Mouse (Mus musculus) ZHBTc4 (cell line): ENCODE results near the gene Tnxb.

Source experiments
- DNase-seq: peaks from one replicate; pipeline ENCODE4 v3.0.0-alpha.2; 2011; ENCODE audit warnings: low read depth, low spot score

Gene Tnxb

GRCm38 (mm10) chr17:34670235-34670634 lies at the start of gene Tnxb:
Gene Tnxb, plus strand, starts transcription at chr17:34670535.
- DNase-seq = no peak

DNA sequence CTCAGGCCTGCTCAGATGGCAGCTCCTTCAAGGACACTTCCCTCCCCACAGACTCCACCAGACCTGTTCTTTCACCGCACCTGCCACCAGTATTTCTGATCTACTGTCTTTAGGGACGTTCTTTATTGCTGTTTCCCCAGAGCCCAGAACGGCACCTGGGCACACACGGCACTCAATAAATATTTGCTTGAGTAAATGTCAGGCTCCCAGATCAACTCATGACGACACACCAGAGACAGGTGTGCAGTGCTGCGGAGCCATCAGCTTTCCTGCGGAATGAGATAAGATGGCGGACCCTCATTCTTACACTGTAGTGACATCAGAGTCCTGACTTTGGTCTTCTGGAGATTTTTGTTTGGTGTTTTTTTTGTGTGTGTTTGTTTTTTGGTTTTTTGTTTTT lies 49.3 kb upstream of the Tnxb start:
- no peak for DNase-seq

GRCm38 (mm10) chr17:34623161-34623560 lies 47.2 kb upstream of the Tnxb start:
- DNase-seq = no peak

DNA sequence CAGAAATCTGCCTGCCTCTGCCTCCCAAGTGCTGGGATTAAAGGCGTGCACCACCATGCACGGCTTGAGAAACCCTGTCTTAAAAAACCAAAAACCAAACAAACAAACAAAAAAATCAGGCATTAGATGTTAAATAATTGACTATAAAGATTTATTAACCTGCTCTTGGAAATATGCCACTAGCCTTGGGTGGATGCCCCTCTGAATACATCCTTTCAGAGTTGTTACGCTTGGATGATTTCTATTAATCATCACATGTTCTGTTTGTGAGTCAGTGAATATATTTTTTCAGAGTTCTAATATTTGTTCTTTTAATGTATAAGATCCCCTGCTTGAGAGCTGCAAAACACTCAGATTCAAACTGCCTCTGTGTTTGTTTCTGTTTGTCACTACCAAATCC lies 45.4 kb upstream of the Tnxb start:
- no peak for DNase-seq

DNA sequence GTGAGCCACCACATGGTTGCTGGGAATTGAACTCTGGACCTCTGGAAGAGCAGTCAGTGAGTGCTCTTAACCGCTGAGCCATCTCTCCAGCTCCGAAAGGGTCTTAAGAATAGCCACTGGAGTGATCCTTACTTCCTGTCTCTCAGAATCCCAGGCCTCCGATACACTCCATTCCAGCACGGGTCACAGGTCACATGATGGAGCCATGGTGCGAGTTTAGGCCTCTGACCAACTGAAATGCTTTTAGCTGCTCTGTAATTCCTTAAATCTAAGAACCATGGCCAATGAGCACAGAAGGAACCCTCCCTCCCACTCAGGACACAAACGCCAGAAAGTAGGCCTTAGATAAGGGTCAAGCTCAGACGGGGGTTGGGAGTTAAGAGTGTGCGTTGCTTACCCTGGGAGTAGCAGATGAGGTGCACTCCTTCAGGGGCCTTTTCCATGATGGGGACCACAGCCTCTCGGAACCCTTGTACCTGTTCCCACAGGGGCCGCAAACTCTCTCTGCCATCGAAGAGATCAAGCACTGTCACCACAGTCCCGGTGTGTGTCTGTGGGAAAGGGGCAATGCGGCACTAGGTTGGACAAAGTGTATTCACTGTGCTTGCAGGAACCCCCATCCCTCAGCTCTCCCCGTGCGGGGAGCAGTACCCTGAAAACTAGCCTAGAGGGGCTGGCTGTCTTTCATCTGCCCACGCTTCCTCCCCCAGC lies 44.1 kb upstream of the Tnxb start:
- no peak for DNase-seq

- peak; percentile 55 for DNase-seq
These were observed 43.6 kb upstream of the Tnxb start for GRCm38 (mm10) chr17:34626773-34627092.

DNA sequence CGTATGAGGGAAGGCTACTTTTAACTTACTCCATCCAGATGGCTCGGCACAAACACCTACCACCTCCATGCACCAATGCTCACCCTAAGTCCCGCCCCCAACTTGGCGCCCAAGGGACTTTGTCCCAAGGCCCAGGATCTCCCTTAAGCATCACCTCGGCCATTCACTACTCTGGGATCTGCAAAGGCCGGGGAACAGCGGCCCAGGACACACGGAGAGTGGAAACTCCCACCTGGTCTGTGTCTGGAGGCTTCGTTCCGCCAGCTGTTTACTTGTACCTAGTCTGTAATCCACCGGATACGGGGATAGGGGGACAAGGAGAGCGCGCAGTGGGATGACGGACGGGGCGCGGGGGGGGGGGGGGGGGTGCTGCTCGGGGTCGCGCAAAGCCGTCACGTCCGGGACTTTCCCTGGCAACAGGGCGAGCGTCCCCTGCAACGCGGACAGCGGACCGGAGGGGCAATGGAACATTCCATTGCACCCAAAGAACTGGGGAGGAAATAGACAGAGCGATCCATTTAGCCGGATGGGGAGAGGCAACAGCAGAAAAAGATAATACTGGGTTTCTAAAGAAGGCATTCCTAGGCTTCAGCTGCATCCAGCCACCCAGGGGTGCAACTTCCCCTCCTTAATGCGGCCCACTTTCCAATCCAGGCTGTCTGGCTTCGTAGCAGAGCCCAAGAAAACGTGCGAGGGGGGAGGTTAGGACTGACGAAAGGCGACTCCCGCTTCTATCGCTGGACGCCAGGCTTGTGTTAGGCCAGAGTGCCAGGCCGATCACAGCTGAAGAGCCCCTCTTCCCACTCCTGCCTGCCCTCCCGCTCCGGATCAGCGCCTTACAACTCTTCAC lies 43.0 kb upstream of the Tnxb start:
- DNase-seq = peak; percentile 85

- no peak for DNase-seq
These were observed 42.2 kb upstream of the Tnxb start, which contains the start of gene Ppt2 for GRCm38 (mm10) chr17:34627943-34628643. Gene Ppt2, minus strand, starts transcription at chr17:34628510.

- DNase-seq = no peak
These were observed 41.7 kb upstream of the Tnxb start for GRCm38 (mm10) chr17:34628644-34628967.

DNA sequence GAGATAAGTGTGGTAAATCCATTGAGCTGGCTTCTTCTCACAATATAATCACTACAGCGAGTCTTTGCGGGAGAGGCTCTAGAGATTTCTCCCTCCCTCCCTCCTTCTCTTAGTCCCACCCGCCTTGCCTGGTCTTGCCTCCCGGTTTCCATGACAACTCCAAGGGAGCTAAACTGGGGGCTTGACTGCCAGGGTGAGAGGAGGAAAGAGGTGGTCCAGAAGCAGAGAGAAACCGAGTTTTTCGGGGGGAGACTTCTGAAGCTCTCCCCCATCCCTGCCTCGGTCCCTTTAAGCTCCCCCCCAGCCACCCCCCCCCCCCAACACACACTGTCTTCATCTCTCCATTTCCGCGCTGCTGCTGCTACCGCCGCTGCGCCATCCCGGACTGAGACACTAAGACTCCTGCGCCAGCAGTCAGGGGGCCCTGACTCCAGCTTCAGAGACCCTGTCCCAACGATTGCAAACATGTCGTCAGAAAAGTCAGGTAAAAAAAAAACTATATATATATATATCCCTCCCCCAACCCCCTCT lies 41.0 kb upstream of the Tnxb start, which contains the start of gene Prrt1:
Gene Prrt1 (plus strand): TSS at position 313 of the 531 bp plus-strand sequence.
- DNase-seq = peak; percentile 56

DNA sequence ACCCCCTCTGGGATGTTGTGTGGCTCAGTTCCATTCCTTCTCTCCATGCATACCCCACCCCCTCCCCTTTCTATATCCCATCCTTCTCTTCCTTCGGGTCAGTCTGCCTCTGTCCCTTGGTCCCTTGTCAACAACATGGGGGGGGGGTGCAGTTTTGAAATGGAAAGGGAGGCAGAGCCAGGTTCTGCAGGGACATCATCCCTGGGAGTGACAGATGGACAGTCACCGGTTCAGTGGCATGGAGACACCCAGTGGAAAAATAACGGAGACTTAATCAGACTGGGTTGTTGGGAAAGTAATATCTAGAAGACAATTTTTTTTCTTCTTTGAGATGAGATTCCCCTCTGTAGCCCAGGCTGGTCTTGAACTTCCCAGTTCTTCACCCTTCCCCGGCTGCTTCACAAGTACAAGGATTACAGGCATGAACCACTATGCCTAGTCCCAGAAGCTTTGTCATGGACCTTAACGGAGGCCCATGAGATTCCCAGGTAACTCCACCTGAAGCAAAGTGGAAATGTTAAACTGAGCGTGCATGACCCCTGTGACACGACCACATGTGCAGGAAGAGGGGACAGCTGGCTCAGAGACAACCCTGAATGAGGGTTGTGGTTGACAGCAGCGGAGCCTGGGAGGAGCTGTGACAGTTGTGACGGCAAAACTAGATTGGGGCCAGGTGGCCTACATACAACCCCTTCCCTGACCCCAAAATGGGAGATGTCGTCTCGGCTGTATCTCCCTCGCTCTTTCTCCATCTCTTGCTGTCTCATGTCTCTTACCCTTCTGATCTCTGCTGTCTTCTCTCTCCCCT lies 40.3 kb upstream of the Tnxb start:
- no peak for DNase-seq

GRCm38 (mm10) chr17:34630761-34631301 lies 39.5 kb upstream of the Tnxb start:
- no peak for DNase-seq

DNA sequence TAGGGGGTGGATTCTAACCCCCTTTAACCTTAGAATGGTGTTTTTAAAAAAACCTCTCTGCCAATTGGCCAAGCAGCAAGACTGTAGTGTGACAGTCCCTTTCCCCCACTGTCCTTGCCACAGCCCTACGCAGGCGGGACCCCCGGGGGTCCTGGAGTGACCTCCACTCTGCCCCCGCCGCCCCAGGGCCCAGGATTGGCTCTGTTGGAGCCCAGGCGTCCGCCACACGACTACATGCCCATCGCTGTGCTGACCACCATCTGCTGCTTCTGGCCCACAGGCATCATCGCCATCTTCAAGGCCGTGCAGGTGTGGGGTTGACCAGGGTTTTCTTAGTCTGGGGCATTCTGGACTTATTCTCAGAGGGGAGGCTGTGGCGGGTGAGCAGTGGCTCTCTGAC lies 38.7 kb upstream of the Tnxb start:
- no peak for DNase-seq

DNA sequence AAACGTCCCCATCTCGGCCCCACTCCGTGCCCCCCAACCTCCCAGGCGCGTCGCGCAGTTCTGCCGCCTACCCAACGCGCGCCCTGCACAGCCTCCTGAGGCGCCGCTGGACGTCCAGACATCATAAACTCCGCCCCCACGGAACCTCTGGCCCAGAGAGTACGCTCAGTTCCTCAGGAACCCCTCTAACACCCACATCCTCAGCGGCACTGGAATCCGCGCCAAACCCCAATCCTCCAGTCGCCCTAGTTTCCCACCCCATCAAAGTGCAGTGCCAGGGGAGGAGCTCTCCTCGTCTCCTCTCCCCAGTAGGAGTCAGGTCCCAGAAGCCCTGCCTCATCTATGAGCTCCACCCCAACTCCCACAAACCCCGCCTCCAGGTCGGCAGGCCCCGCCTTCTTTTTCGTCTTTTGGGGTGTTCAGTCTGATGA lies 38.1 kb upstream of the Tnxb start:
- DNase-seq = peak; percentile 83

DNA sequence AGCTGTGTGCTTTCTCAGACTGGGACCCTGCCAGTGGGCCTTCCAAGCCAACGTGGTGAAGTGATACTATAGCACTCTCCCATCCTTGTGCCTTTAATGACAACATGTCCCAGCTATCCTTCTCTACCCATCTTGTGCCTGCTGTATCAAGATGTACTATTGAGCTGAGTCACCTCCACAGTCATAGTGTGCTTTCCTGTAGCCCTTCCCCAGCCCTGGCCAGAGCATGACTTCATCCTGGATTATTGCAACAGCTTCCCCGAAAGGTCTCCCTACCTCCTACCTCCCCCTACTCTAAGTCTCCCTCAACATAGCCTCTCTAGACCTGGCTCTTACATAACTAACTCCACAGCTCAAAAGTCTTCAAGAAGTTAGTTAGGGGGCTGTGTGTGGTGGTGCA lies 34.7 kb upstream of the Tnxb start:
- DNase-seq = no peak

DNA sequence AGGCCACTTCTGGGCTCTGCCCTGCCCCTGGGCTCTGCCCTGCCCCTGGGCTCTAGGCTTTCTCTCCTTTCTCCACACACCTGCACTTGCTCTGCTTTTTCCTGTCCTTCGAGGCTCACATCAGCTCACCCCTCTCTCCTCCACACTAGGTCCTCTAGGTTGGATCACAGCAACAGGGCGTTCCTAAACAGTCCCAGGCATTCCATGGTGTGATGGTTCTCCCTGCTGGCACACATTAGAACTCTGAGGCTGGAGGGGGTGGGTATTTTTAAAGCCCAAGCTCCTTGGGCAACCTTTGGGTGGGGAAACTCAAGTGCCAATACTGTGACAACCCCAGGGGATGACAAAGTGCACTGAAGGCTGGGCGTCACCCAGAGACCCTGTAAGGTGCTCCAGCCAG lies 32.9 kb upstream of the Tnxb start:
- DNase-seq = no peak

DNA sequence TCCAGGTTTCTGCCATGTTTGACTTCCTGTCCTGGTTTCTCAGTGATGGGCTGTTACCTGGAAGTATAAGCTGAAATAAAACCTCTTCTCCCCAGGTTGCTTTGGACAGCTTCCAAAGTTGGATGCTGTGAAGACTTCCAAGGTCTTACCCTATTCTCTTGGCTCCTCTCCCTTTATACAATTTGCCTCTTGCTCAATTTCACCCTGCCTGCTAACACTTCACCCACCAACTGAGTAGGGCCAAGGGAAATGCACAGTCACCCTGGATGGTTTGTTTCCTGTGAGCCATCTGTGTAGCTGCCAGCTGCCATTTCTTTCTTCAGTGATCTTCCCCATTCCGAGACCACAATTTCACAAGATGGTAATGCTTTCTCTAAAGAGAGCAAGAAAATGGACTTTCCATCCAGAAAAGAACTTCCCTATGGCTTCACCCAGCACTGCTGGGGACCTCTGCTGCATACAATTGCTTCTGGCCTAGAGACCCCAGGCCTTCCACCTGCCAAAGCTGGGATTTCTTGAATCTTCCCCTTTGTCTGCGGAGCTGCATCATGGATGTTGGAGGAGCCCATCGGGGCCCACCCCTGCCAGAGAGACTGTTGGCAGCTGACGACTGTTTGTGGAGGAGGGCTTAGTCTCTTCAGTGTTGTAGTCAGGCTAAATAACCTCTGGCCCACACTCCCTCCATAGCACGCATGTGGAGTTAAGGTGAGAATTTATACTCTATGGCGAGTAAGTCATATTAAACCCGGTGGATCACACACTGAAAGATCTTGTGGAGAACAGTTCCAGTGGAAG lies 30.7 kb upstream of the Tnxb start:
- no peak for DNase-seq

GRCm38 (mm10) chr17:34640778-34641601 lies 29.3 kb upstream of the Tnxb start:
- no peak for DNase-seq

GRCm38 (mm10) chr17:34641945-34642344 lies 28.4 kb upstream of the Tnxb start:
- DNase-seq = no peak
